Mouse (Mus musculus) kidney, adult 11 months (tissue): ENCODE results near the gene Nadk2.

Experiments used
- DNase-seq: peaks from one replicate; pipeline ENCODE4 v3.0.0; 2022

Nadk2 gene

DNA sequence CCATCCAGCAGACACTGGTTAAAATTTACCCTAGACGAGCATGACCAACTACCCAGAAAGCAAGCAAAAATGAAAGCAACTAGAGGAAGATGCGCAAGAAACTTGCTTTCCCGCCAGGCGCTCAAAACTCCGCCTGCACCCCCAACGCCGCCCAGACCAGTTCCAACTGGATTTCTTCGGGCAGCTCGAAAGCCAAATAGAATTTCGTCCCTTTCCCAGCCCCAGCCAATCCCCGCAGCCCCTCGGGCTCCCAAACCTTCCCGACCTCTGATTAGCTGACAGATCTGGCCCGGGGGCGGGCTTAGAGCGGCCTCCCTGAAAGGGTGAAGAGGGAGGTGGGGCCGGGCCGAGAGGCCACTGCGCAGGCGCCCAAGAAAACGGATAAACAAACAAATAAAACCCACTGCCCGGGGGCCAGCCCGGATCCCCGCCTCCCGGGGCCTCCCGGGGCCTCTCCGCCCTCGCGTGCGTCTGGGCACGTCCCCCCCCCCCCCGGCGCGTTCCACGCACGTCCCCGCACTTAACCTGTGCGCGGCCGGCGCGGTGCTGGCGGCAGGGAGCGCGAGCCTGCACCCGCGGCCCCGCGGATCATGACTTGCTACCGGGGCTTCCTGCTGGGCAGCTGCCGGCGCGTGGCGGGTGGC, at the start of gene Nadk2:
Gene Nadk2 (plus strand): TSS at position 349 of the 644 bp plus-strand sequence.
- DNase-seq: peak; percentile 100

GRCm38 (mm10) chr15:9055704-9056103, 15.4 kb upstream of the Nadk2 start:
- no peak for DNase-seq

GRCm38 (mm10) chr15:9059856-9060255, 11.2 kb upstream of the Nadk2 start:
- DNase-seq: no peak

DNA sequence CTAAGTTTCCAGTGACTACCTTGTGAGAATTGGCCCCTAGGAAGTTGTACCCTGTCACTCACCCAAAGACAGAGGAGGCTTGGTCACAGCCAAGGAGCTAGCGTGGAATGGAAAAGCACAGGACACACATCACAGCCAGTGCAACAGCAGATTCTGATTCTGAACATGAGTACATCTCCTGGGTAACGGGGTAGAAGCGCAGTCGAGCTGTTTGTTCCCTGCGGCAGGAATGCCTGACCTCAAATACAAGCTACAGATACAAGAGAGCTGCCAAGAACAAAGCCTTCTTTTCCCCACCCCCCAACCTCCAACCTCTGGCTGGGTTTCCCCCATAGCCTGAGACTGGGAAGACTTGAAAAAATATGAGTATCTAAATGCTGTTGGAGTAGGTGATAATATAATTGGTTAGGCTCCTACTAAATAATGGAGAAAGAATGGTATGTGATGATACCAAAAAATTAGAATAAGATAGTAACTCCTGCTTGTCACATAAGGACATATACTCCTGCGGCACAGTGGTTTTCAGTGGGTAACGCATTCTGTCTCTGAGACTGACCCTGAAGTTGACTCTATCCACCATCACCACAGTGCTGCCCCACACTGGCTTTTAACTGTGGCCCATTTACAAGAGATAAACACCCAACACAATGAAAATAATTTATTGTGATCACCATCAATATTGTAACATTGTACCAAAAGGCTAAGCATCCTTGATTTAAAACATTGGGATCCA, 9.7 kb upstream of the Nadk2 start:
- no peak for DNase-seq

- DNase-seq: no peak
These were observed 2.2 kb upstream of the Nadk2 start for GRCm38 (mm10) chr15:9068881-9069280.

GRCm38 (mm10) chr15:9070353-9070752, 707 bp upstream of the Nadk2 start:
- no peak for DNase-seq

GRCm38 (mm10) chr15:9071556-9072544, 790 bp downstream of the Nadk2 start:
- peak; percentile 46 for DNase-seq

DNA sequence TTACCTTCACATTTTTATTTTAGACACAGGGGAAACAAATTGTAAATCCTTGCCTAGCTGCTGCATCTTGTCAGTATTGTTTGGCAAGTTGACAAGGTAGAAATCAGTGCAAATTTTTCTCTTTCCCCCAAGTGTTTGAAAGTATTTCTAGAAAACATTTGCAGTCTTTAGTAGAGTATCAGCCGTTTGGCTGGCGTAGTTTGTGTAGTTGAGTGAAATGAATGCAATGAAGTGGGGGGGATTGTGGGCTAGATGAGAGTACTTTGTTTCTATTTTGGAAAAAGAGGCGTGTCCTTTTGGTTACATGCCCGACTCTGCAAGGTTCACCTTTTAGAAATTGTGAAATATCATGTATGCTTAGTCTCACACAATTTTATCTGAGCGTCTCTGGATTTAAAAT, 1.6 kb downstream of the Nadk2 start:
- DNase-seq: no peak

DNA sequence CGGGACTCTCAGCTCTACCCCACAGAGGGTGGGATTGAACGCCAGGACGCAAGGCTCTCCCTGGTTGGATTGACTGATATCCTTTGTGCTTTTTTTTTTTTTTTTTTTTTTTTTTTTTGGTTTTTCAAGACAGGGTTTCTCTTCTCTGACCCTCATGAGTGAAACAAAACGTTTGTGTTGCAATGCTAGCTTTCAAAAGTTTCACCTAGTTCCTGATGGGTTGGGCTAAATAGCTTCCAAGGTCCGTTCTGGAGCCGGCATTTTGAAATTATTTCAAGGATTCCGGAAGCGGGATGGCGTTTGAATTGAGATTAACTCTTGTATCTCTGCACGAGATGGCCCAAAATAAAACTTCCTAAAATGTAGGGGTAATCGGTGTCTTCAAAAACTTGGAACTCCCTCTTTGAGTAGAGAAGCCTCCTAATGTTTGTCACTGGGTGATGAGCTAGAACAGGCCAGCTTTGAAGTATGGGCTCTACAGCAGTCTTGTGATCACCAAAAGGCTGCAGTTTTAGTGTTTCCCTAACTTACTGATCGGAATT, 2.1 kb downstream of the Nadk2 start:
- no peak for DNase-seq

GRCm38 (mm10) chr15:9073684-9074083, 2.6 kb downstream of the Nadk2 start:
- DNase-seq: no peak

GRCm38 (mm10) chr15:9074139-9074538, 3.1 kb downstream of the Nadk2 start:
- DNase-seq: no peak

GRCm38 (mm10) chr15:9074671-9075070, 3.6 kb downstream of the Nadk2 start:
- peak; percentile 48 for DNase-seq

GRCm38 (mm10) chr15:9075608-9076200, 4.6 kb downstream of the Nadk2 start:
- no peak for DNase-seq

DNA sequence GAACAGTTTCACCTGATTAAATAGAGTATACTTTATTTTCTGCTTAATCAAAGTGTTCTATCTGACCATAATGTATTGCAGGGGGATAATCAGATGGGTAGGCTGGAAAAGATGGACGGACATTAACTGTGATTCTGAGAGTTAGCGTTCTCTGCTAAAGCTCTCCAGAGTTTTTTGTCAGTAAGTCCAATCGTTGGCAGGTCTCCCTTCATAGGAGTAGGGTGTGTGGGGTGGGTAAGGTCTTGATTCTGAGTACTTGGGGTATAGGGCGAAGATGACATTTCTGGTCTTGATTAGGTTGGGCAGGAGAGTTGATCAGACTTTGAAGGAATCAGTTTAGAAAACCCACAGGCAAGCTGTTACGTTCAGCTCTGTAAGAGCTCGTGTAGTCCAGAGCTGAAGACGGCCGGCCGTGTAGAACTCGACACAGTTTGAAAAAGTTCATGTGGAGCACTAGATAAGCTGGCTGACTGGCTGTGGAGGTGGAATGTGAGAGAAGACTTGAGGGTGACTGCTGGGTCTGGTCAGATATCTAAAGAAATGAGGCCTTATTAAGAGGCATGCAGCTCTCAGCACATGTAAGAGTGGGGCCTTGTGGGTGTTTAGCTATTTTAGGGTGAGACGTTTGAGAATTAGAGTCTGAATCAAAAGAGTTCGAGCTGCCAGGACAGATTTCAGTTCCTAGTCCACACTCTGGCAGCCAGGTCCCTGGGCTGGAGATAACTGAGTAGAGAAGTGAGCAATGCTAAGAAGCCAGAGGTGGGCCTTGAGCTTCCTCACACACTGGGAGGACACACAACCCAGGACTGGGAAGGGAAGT, 7.6 kb downstream of the Nadk2 start:
- no peak for DNase-seq

- no peak for DNase-seq
These were observed 8.6 kb downstream of the Nadk2 start for GRCm38 (mm10) chr15:9079626-9080025.

GRCm38 (mm10) chr15:9080206-9080605, 9.1 kb downstream of the Nadk2 start:
- DNase-seq: no peak

DNA sequence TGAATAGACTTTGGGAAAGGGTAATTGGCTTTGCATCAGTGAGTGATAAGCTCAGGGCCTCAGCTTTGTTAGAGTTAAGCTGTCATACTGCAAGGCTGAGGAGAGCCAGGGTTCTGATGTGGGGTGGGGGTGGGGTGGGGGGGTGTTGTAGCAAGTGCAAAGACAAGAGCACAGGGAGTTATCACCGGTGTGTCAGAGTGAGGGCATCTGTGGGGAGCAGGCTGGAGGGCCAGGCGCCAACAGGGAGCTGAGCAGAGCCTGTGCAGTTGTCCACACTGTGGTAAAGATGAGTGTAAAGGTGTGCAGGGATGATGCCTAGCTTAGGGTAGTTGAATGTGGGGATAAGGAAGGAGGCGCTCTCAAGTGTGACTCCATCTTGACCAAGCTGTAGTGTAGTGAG, 10.2 kb downstream of the Nadk2 start:
- no peak for DNase-seq

DNA sequence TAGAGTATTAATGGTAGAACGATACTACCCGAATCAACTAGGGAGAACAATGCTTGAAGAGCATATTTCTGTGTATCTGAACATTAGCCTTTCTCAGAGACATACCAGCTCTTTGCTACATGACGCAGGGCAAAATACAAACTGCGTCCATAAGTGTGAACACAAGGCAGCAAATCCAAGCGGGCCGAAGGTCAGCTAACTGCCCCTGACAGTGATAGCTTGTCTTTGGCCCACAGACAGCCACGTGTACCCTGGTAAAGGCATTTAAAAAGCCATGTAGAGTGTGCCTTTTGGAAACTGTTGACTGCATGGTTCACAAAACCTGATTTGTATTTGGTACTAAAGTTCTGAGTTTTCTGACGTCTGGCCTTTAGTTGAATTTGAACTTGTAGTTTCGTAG, 11.7 kb downstream of the Nadk2 start:
- DNase-seq: peak; percentile 55

GRCm38 (mm10) chr15:9086813-9087212, 15.8 kb downstream of the Nadk2 start:
- DNase-seq: no peak

- no peak for DNase-seq
These were observed 16.4 kb downstream of the Nadk2 start for GRCm38 (mm10) chr15:9087421-9087820.

DNA sequence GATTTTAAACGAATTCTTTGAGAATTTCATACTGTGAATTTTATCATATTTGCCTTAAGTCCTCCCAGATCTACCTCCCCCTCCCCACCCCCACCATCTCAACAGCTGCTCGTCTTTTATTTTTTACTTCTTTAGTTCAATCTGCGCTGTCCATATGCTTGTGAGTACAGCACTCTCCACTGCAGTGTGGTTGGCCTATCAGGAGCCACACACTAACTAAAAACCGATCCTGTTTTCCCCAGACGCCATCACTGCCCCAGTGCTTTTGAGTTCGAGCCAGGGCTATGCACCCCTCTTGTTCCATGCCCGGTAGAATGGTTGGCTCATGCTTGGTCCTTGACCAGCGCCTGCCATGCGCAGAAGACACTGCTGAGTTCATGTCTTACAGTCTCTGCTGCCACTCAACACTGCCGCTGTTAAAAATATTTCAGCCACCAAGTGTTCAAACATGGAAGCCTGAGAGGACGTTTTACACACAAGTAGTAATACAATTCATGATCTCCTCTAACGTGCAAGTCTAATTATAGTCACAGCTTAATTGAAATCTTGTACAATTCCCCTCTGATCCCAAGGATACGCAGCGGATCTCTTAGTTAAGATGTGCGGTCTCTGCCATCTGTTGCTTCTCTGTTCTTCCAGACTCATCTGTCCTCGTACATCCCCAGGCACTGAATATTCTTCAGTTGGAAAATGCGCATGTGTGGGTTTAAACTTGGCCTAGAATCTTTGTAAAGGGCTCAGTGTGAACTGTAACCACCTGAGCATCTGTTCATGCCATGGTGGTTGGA, 17.0 kb downstream of the Nadk2 start:
- no peak for DNase-seq
